Mouse (Mus musculus) myocyte (in vitro differentiated cells): ENCODE data around the gene Srsf3.

ENCODE experiments used
- E2F4 ChIP-seq: IDR thresholded peaks from one replicate; pipeline ENCODE4 v1.6.1; 2011; ENCODE audit warnings: mild to moderate bottlenecking, control low read depth, moderate library complexity; ENCODE audit not compliant: insufficient read depth
- MAX ChIP-seq: IDR thresholded peaks from one replicate; pipeline ENCODE4 v1.6.1; 2011; ENCODE audit warnings: low read depth, mild to moderate bottlenecking, control low read depth
- POLR2A ChIP-seq: IDR thresholded peaks from one replicate; pipeline ENCODE4 v1.6.1; 2011; ENCODE audit warnings: low read depth, mild to moderate bottlenecking, control low read depth, moderate library complexity; ENCODE audit not compliant: insufficient read length
- SRF ChIP-seq: IDR thresholded peaks from one replicate; pipeline ENCODE4 v1.6.1; 2011; ENCODE audit warnings: low read depth; ENCODE audit not compliant: control insufficient read depth, insufficient read length

DNA sequence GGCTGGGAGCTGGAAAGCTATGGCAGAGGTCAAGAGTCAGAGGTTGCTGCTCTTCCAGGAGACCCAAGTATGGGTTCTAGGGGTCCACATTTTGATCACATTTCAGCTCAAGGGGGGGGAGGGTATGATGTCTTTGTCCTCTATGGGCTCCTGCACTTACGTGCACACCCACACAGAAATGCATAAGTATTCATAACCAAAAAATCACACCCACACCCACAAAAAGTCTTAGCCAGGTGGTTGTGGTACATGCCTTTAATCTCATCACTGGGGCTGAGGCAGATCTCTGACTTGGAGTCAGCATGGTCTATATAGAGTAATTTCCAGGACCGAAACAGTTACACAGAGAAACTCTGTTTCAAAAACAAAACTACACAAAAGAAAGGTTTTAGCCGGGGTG, 33.5 kb downstream of the Srsf3 start:
- TF ChIP-seq POLR2A = no peak
- TF ChIP-seq E2F4 = no peak
- no peak for TF ChIP-seq SRF
- TF ChIP-seq MAX = no peak
